Mouse (Mus musculus) kidney, postnatal 14 days (tissue): Measurements from ENCODE around the gene Nexmif.

Experiments
- DNase-seq: peaks from one replicate; pipeline ENCODE4 v3.0.0; 2022; ENCODE audit warnings: mixed read lengths

Nexmif gene

GRCm38 (mm10) chrX:104200736-104201591 lies at the start of gene Nexmif:
Gene Nexmif, minus strand, starts transcription at chrX:104201185.
- DNase-seq, result peak; percentile 35

GRCm38 (mm10) chrX:104208701-104209100 lies 7.7 kb upstream of the Nexmif start:
- DNase-seq, result peak; percentile 7

- no peak for DNase-seq
These were observed 681 bp upstream of the Nexmif start for GRCm38 (mm10) chrX:104201592-104202139.

GRCm38 (mm10) chrX:104200388-104200735 lies 623 bp downstream of the Nexmif start:
- DNase-seq, result peak; percentile 32

- DNase-seq, result peak; percentile 57
These were observed 1.2 kb downstream of the Nexmif start for GRCm38 (mm10) chrX:104199611-104200387.

- DNase-seq, result no peak
These were observed 1.9 kb downstream of the Nexmif start for GRCm38 (mm10) chrX:104199070-104199469.

- no peak for DNase-seq
These were observed 4.4 kb downstream of the Nexmif start for GRCm38 (mm10) chrX:104196561-104196960.

- peak; percentile 46 for DNase-seq
These were observed 21.7 kb downstream of the Nexmif start for GRCm38 (mm10) chrX:104179257-104179656.

- DNase-seq, result no peak
These were observed 50.9 kb downstream of the Nexmif start for GRCm38 (mm10) chrX:104150072-104150471.

GRCm38 (mm10) chrX:104115266-104115665 lies 85.7 kb downstream of the Nexmif start:
- peak; percentile 0 for DNase-seq

GRCm38 (mm10) chrX:104114596-104114995 lies 86.4 kb downstream of the Nexmif start:
- DNase-seq, result no peak

- DNase-seq, result no peak
These were observed 146.1 kb downstream of the Nexmif start for GRCm38 (mm10) chrX:104054848-104055247.

GRCm38 (mm10) chrX:104040276-104040675 lies 160.7 kb downstream of the Nexmif start:
- DNase-seq, result no peak

- DNase-seq, result no peak
These were observed 167.1 kb downstream of the Nexmif start for GRCm38 (mm10) chrX:104033843-104034242.

GRCm38 (mm10) chrX:104032756-104033155 lies 168.2 kb downstream of the Nexmif start:
- peak; percentile 23 for DNase-seq
